Mouse (Mus musculus): ENCODE data around the gene Gm20696.

GRCm38 (mm10) chr6:99281433-99281832 lies 385.2 kb downstream of the Gm20696 start:
- TF ChIP-seq POLR2A (IDR thresholded peaks at IDR 0.05; ENCODE audit: borderline replicate concordance, extremely low read depth, insufficient read depth, insufficient read length, poor library complexity, severe bottlenecking) (no peak), CTCF (IDR thresholded peaks at IDR 0.05; ENCODE audit: borderline replicate concordance, extremely low read depth, insufficient read depth, insufficient read length) (no peak)

Measured in brain, embryonic 14.5 days (tissue).